ENCODE assay signal across 18 mouse cellular contexts in genomic region chr14:22837058-22837457, GRCm38 (mm10).
DNase-seq lines count a peak whose midpoint lies in the region; ATAC-seq and TF ChIP-seq lines count a peak whose summit lies in the region.
"Had no signal": no experiment of that assay in that cellular context is flagged by ENCODE, and none has a peak within 500 bp of the region (broad histone marks: within the 10 kb centered on the region; RNA-seq: fewer than 3 reads in every experiment).

No protein-coding gene starts in this region.

- H3K9ac ChIP-seq in midbrain, embryonic 11.5 days (ENCODE audit: low read length), result no peak overlapping the region
- H3K9ac ChIP-seq in midbrain, postnatal 0 days (replicated peaks; ENCODE audit: low read length, poor library complexity, severe bottlenecking), result no peak overlapping the region

- H3K27me3 ChIP-seq in midbrain, embryonic 11.5 days (ENCODE audit: control insufficient read depth, insufficient read depth, low read length), result no peaks in the 10 kb centered on the region
- no peaks in the 10 kb centered on the region for H3K27me3 ChIP-seq in midbrain, postnatal 0 days (ENCODE audit: insufficient read depth, low read length)
- H3K27me3 ChIP-seq: CH12.LX, Patski had no signal

- H3K4me2 ChIP-seq in midbrain, embryonic 11.5 days, result no peak overlapping the region
- H3K4me2 ChIP-seq in midbrain, postnatal 0 days (ENCODE audit: low read depth, low read length, poor library complexity, severe bottlenecking), result no peak overlapping the region

- H3K4me3 ChIP-seq in midbrain, embryonic 11.5 days (ENCODE audit: low read depth, low read length), result no peak overlapping the region
- H3K4me3 ChIP-seq in midbrain, postnatal 0 days (ENCODE audit: low read depth, low read length), result no peak overlapping the region

- H3K36me3 ChIP-seq in midbrain, embryonic 11.5 days (ENCODE audit: control insufficient read depth, insufficient read depth, low read length), result no peaks in the 10 kb centered on the region
- no peaks in the 10 kb centered on the region for H3K36me3 ChIP-seq in midbrain, postnatal 0 days (ENCODE audit: insufficient read depth, low read length)
- H3K36me3 ChIP-seq: G1E had no signal

- H3K27ac ChIP-seq in midbrain, embryonic 11.5 days (ENCODE audit: low read depth, low read length), result no peak overlapping the region
- no peak overlapping the region for H3K27ac ChIP-seq in midbrain, postnatal 0 days (ENCODE audit: low read depth, low read length)

- ATAC-seq in midbrain, embryonic 11.5 days (ENCODE audit: low FRiP score), result no peak
- no peak for ATAC-seq in midbrain, postnatal 0 days (ENCODE audit: low FRiP score)
- ATAC-seq: activated CD4-positive, CD25-positive, alpha-beta regulatory T cell, adult 4 months; CD4-positive, CD25-positive, alpha-beta regulatory T cell, adult 4 months; Patski had no signal

- DNase-seq in midbrain, embryonic 11.5 days (ENCODE audit: low spot score, missing footprints), result peak; percentile 57
- no peak for DNase-seq in midbrain, postnatal 0 days (ENCODE audit: low spot score)
- DNase-seq: adrenal gland, adult 2 months; adrenal gland, adult 8-10 months; adrenal gland, postnatal 10 days; adrenal gland, postnatal 14 days; adrenal gland, postnatal 25 days; adrenal gland, postnatal 36 days; B cell, adult 2 months; cerebellum, adult 11 months; cerebellum, adult 11-12 months; cerebellum, adult 18-20 months; cerebellum, adult 2 months had no signal

- no peaks in the 10 kb centered on the region for H3K9me3 ChIP-seq in midbrain, embryonic 11.5 days (ENCODE audit: control insufficient read depth, low read length)
- H3K9me3 ChIP-seq in midbrain, postnatal 0 days (ENCODE audit: low read length), result no peaks in the 10 kb centered on the region

- TF ChIP-seq CTCF in midbrain, postnatal 0 days (IDR thresholded peaks at IDR 0.05), result no peak

- H3K4me1 ChIP-seq in midbrain, embryonic 11.5 days (ENCODE audit: control insufficient read depth, insufficient read depth, low read length), result no peaks in the 10 kb centered on the region
- H3K4me1 ChIP-seq in midbrain, postnatal 0 days (ENCODE audit: insufficient read depth, low read length), result no peaks in the 10 kb centered on the region
